Mouse (Mus musculus): Measurements from ENCODE around the gene Ran.
A peak's percentile ranks its signal among the peaks of the same experiment; 100 is the strongest.
"Not testable (repeated sequence)": the region's sequence is repeated elsewhere in the genome, so short reads cannot be mapped to it uniquely, and the experiment has no call there.

Gene Ran

DNA sequence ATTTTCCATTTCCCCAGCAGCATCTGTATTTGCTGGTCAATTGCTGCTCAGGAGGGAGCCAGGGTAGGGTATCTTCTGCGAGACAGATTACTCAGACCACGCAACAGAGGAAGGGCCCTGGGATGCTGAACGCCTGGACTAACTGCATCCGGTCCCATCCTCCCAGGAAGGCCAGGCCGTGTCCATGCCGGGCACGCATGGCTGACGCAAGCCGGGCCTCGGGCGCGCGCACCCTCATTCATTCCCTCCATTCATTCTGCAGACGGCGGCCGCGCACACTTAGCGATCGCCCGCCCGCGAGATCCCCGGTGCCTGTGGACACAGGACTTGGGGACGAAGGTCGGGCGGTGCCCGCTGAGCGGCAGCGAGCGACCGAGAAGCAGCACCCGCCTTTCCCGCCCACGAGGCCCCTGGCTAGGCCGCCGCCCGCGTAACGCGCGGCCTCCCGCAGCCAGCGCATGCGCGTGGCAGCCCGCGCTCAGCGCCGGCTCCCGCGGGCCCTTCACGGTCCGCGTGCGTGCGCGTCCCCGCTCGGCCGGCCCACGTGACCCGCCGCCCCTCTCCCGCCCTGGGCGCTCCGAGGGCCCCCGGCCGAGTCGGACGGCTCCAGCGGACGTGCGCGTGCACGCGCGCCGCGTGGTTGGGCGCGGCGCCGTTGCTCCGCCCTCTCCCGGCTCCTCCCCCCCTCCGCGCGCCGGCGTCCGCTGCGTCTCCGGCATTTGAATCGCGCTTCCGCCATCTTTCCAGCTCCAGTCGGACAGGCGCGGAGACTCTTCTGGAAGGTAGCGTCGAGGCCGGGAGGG is at the start of gene Ran:
Ran (plus strand) TSS at position 573 of the 803 bp plus-strand sequence.
- DNase-seq = peak; percentile 97 to 99

DNA sequence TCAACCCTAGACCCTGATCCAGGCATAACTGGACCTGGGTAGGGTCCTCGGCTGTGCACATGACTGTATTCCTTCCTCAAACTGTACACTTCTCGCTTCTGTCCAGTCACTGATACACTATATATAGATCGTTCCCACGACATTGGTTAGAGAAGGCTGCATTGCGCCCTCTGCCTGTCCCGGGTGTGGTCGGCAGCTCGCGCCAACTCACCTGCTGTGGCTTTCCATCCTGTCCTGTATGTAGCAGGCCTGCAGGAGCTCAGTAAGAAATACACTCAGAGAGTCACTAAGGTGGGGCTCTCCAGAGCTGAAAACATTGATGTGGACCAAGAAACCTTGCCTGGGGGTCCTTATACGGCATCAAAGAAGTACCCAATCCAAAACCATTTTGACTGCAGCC is 49.0 kb upstream of the Ran start:
- no peak for DNase-seq

DNA sequence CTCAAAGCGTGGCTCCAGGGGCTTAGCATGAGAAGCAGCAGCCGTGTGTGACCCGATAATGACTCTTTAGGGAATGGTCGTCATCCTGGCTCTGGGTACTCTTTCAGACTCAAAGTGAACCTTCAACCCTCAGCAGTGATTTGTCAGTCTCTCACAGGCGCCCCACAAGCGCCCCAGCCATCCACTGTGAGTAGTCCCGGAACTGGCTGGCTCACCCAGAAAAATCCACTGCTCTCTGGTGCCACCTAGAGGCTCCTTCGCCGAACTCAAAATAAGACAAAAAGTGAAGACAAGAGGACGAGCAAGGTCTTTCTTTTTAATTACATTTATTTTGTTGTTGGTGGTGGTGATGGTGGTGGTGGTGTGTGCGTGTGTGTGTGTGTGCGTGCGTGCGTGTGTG is 48.6 kb upstream of the Ran start:
- peak; percentile 65 to 77 for DNase-seq

DNA sequence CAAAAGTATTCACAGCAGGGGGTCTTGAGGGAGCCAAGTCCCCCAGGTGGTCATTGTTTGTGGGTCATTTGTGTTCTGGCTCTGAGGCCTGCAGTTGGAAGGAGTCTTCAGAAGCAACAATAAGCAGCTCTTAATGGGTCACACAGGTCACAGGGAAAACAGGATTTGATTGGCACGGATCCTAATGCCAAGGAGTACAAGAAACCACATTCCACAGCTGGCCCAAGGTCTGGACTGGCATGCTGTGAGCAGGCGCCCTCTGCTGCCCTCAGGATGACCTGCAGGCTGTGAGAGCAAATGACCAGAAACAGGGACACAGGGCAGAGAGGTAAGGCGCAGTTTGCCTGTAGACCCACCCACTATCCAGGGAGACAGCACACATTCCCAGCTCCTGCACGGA is 43.6 kb upstream of the Ran start:
- peak in 1 of 2 experiments; percentile 21 for DNase-seq

DNA sequence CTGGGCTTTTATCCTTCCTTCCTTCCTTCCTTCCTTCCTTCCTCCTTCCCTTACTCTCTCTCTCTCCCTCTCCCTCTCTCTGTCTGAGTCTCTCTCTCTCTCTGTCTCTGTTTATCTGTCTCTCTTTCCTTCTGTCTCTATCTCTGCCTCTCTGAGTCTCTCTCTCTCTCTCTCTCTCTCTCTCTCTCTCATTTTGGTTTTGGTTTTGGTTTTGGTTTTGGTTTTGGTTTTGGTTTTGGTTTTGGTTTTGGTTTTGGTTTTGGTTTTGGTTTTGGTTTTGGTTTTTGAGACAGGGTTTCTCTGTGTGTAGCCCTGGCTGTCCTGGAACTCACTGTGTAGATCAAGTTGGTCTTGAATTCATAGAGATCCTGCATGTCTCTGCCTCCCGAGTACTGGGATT is 42.4 kb upstream of the Ran start:
- not testable (repeated sequence) for DNase-seq

DNA sequence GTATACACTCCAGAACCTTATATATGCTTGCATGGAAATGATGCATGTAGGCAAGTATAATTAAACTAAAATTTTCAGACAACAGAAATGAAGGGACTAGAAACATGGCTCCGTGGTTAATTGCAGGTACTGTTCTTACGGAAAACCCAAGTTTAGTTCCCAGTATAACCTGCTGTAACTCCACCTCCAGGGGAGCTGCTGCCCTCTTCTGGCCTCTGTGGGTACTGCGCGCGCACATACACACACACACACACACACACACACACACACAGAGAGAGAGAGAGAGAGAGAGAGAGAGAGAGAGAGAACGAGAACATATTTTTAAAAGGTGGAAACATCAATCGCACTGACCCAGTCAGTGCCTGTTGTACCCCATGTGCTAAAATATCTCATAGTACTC is 40.9 kb upstream of the Ran start:
- no peak for DNase-seq

DNA sequence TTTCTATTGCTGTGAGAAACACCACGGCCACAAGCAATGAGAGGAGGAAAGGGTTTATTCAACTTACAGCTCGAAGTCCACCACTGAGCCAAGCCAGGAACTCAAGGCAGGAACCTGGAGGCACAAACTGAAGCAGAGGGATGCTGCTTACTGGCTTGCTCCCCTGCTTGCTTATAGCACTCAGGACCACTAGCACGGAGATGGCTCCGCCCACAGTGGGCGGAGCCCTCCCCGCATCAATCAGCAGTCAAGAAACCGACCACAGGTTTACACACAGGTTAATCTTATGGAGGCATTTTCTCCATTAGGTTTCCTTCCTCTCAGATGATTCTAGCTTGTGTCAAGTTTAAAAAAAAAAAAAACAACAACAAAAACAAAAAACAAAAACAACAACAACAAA is 39.0 kb upstream of the Ran start:
- no peak for DNase-seq

DNA sequence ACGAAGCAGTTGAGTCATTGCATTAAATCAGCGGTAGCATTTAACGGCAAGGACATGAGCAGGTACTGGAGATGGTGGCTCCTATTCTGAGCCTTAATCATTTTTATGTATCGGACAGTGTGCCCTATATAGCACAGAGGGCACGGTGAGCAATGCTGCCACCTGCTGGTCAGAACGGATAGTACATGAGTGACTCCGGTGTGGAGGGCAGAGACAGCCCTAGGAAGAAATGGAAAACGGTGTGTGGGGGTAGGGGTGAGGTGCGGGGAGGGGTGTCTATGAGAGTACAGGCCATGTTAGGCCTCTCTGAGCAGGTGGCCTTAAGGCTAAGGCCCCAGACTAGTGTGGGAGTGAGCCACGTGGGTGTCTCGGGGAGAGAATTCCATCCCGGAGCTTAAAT is 38.3 kb upstream of the Ran start:
- peak; percentile 72 to 85 for DNase-seq

DNA sequence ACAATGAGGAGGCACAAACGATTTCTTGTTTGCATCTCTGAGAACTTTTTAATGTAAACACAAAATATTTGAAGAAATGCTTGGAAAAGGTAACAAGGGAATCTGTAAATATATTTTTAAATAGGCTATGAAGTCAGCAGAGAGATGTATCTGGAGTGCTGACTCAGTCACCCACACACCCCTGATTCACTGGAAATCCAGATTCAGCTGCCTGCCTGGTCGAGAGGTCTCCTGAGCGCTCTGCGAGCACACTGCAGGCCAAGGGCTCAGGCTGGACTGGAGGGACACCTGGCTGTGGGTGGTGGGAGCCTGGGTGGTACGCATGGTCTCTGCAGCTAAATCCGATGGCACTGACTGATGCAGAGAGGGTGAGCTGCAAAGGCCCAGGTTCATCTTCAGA is 35.3 kb upstream of the Ran start:
- DNase-seq = no peak

DNA sequence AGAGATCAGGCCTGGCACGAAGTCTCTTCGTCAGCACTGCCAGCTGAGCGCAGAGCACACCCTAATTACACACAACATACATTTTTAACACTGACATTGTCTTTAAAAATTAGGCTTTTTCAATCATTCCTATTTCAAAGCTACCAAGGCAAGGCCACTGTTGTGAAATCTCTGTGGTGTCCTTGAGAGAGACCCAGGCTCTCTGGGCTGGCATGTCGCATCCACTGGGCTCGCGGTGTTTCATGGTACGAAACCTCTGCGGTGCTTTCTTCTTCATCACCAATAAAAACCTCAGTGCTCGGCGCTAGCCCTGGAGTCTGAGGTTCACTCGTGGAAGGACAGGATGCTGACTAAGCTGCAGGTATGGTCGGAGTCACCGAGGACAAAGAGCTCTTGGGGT is 33.9 kb upstream of the Ran start:
- DNase-seq = no peak

DNA sequence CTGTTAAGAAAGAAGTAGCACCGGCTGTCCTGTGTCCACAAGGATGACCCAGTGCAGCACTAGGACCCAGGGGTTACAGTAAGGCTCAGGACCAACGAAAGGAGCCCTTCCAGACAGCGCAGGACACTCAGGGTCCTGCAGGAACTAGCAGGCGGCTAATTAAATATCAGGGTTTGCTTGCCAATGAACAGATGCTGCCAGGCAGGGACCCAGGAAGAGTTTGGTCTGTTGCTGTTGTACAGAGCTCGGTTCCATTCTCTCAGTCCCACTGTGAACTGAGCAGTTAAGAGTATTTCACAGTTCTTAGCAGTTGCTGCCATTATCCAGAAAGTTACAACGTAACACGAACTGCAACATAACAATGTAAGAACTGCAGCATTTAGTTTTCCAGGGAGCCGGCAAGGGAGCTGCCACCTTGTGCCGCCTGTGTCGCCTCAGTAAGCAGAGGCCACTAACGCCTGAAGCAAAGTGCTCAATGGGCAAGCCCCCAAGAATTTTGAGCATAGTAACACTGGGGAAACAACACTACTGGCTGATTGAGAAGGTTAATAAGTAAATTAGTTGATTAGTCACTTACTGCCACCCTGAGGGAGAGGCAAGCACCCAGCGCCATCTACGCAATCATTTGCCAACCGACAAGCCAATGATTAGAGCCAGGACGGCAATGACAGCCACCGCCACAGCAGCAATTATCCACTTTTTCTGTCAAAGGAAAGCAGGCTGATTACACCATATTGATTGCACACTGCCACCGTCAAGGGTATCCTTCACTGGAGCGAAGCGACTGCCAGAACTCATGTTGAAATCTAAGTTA is 32.5 kb upstream of the Ran start:
- DNase-seq = peak in 1 of 2 experiments; percentile 23

DNA sequence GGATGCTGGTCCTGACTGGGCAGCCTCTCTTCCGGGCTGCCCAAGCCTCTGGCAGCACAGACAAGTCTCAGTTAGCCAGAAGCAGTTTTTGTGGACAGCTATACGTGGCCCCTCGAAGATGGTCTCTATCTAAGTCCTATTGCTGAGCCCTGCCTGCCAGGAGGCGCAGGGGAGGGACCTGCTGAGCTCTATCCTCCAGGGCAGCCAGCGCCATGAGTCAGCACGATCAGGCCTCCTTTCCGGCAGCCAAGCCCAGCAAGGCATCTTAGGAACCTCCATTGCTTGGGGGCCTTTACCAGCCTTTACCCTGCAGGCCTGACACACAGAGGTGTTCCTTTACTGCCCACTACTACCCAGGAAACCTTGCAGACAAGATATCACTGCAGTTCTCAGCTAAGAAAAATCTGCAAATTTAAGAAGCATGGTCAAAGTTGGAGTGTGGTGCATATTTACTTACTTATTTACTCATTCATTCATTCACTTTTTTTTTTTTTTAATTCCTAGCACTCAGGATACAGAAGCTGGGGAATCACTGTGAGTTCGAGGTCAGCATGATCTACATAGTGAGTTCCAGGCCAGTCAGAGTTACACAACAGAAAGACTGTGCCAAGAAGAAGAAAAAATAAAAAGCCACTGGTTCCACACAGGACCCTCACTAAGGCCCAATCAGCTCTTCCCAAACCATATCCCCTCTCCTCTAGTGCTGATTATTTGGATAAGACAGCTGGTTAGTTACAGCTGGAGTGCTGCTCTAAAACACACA is 19.0 kb upstream of the Ran start:
- no peak for DNase-seq

DNA sequence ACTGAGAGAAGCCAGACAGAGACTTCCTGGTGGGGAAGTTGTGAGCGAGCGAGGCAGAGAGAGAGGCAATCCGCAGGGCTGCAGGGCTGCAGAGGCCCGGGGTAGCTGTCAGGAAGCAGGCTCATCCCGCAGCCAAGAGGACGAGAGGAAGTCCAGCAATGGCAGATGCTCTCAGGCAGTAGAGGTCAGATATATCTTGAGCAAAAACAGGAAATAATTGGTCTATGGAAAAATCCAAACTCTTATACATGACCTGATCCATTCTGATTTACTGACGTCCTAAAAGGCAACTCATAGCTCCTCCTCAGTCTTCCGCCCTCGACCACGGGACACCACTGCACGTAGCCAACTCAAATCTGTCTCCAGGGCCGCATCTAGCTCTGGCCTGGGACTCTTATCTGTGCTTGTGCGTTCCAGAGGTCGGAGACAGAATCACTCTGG is 17.3 kb upstream of the Ran start:
- DNase-seq = no peak

DNA sequence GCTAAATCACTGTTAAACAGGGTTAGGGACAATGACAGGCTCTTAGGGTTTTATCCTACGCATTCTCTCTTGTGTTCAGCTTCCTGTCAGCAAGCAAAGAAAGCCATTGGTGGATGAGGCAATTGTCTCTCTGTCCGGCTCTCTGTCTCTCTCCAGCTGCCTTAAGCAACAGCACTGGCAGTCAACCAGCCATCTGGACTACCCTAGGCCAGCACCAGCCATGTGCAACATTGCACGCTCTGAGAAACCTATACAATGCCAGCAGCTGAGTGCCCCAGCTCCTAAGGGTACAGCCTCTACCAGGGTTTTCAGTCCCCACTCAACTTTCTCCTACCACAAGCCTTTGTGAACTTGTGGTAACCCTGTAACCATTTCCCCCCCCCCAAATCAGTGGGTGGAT is 14.5 kb upstream of the Ran start:
- DNase-seq = no peak

DNA sequence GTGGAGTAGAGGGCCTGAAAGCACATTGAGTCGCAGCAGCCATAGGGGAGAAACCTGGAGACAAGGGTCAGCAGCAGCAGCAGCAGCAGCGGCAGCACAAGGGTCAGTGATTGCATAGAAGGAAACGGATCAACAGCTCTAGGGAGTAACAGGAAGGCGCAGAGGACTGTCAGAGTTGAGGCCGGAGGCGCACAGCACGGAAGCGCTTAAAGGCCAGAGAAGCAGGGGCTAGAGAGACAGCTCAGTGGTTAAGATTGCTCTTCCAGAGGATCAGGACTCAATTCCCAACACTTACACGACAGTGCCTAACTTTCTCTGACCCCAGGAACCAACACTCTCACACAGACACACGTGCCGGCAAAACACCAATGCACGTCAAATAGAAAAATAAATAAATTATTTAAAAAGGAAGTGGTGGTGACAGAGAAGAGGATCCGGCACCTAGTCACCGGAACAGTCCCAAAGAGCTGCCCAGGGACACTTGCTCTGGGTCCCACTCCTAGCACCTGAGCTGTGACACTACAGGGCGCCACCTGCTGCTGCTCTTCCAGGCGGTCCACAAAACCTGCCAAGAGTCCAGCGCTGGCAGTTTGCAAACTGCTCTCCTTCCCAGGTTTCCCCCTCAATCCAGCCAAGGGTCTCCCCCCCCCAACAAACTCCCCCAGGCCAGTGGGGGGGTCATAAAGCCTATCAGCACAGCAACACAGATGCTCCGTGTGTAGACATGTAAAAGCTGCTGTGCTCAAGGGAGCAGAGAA is 13.7 kb upstream of the Ran start:
- DNase-seq = peak in 1 of 2 experiments; percentile 18

DNA sequence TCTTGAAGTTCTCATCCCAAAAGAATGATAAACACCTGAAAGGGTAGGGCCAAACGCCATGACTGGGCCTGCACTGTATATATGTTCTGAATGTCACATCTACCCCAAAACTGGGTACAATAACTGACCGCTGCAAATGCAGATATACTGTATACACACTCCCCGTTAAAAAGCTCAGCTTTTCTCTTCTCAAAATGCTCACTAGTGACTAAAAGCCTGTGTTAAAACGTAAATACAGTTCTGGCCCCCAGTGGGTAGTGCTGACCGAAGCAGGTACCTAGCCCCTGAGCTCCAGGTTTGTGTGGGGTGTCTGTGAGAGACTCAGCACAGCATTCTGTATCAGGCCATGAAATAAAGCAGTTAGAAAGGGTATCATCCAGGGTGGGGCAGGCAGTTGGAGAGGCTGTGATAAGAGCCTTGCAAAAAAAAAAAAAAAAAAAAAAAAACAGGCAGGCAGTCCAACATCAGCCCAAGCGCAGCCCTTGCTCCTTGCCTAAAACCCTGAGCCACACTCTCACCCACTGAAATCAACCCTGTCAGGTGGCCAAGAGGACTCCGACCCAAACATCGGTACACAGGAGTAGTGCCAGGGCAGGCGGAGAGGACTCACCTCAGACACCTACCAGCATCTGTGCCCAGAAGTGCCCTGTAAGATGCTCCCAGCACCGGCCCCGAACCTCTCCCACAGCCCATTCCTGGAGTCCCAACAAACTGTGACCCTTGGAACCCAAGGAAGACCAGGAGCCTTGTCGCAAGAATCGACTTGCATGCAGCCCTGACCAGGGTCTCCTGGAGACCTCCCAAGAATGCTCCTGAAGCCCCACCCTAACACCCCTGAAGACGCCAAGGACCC is 12.5 kb upstream of the Ran start:
- peak in 1 of 2 experiments; percentile 18 for DNase-seq

DNA sequence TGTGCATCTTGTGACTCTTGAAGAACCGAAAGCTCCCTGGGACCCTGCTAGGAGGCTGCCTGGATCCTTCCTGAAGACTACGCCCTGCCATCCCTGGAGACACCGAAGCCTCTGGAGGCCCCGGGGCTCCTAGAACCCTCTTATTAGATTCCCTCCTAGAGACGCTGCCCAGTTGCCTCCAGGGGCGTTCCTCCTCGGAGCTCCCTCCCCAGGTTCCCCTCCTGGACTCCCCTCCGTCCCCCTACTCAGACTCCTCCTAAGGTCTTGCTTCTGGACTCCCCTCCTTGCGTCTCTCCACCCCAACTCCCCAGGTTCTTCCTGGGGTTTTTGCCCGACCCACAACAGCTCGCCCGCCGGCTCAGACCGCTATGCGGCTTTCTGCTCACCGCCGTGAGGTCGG is 11.9 kb upstream of the Ran start:
- no peak for DNase-seq

DNA sequence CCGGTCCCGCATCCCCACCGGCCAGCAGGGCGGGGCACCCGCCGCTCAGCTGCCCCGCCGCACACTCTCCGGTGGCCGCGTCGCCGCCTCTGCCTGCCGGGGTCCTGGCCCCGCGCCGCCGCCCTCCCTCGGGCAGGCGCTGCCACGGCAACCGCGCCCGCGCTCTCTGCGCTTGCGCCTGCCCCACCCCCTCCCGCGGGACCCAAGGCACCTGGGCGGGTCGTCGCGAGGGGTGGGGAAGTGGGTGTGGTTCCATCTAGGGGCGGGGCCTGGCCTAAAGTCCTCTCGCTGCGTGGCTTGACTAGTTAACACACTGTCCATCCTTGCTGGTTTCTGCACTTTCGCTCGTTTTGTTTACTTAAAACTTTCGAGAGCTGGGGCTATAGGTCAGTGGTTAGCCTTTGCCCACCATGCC is 11.4 kb upstream of the Ran start, which contains the start of gene Stx2:
Stx2 (minus strand) TSS at position 163 of the 415 bp plus-strand sequence.
- DNase-seq = peak; percentile 91 to 96

DNA sequence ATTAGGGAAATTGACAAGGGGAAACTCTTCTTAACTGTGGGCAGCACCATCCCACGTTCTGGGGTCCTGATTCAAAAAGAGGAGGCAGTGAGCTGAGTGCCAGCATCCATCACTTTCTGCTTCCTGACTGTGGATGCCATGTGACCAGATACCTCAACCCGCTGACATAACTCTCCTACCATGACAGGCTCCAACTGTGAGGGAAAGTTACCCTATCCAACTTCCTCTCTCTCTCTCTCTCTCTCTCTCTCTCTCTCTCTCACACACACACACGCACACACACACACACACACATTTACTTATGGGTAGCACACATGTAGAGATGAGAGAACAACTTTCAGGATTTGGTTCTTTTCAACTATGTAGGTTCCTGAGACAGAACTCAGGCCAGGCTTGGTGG is 10.3 kb upstream of the Ran start:
- no peak for DNase-seq

DNA sequence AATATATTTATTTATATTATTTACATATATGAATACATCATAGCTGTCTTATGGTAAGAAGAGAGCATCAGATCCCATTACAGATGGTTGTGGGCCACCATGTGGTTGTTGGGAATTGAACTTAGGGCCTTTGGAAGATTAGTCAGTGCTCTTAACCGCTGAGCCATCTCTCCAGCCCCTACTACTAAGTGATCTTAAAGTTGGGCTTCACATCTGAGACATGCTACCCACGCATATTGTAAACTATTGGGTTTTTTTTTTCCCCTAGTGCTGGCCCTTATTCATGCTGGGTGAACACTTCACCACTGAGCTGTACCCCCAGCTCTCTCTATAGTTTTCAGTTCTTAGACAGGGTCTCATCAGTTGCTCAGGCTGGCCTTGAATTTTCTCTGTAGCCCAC is 8.9 kb upstream of the Ran start:
- no peak for DNase-seq

DNA sequence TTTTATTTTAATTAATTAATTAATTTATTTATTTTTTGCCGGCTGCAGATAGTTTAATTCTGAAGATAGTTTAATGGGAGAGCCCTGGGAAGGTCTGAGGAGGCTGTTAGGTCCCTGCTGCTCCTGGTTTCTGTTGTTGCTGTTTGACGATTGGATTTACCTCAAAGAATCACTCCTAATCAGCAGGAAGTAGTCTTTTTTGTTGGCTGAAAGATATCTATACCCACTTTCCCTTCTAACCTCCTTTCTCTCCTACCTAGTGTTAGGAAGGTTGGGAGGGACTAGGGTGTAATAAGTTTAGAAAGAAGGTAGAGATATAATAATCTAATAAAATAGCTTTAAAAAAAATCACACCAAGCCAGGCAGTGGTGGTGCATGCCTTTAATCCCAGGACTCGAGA is 4.8 kb upstream of the Ran start:
- no peak for DNase-seq
